Mouse (Mus musculus) duodenum, adult 2 months (tissue): ENCODE data around the gene Cspg5. TPM values are rescaled to one million over a fixed set of nuclear protein-coding genes. Genes with fewer than 3 reads are reported as not detected.

Experiments used
- polyA plus RNA-seq: library from polyadenylated mRNA; depleted of rRNA; stranded (reverse); fragments of >200 nt; gene quantifications from 2 replicates; pipeline ENCODE4 v1.2.3, GENCODE M21; 2012; ENCODE audit warnings: low replicate concordance; rRNA removed

Cspg5 gene
- 0.24 and 0.26 TPM in 2 replicates for polyA plus RNA-seq

DNA sequence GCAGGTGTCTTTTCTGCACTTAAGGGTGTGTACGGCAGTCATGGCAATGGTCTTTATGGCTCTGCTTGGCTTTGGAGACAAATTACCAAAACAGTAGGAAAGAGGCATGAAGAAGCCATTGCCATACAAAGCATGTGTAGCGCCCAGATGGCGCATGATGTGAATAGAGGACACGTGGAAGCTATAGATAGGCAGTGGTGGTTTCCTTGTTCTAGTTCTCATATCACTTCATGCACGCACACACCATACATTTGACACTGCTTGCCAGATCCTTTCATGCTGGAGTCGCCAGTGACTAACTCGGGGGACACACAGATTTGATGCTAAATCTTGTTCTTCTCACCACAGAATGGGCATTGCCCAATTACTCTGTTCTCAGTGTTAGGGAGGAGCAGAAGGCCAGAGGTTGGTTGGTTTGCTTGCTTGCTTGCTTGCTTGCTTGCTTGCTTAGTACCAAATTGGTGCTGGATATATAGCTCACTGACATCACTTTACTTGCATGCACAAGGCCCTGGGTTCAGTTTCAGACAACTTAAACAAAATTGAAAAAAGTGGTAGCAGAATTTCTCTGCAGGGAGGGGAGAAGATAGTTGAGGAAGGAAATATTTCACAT, at the start of gene Cspg5:
Gene Cspg5, plus strand, starts transcription at position 563 of the 613 bp plus-strand sequence.

GRCm38 (mm10) chr9:110304969-110305651, 61.5 kb downstream of the Cspg5 start, which contains the start of gene Elp6:
Gene Elp6, plus strand, starts transcription at chr9:110305173.

Other genes starting within 250 kb of the Cspg5 start
- 8.1 and 11.8 TPM in 2 replicates for gene Smarcc1, start 126.1 kb upstream of the Cspg5 start, polyA plus RNA-seq
- gene Dhx30, start 126.0 kb upstream of the Cspg5 start, polyA plus RNA-seq, result 29.1 and 36.5 TPM in 2 replicates
- gene Elp6, start 61.4 kb downstream of the Cspg5 start, polyA plus RNA-seq, result 4.6 and 6.5 TPM in 2 replicates
- 27.0 and 31.7 TPM in 2 replicates for gene Scap, start 89.5 kb downstream of the Cspg5 start, polyA plus RNA-seq
- gene Ptpn23, start 164.4 kb downstream of the Cspg5 start, polyA plus RNA-seq, result 39.1 and 41.0 TPM in 2 replicates
- gene Ngp, start 176.0 kb downstream of the Cspg5 start, polyA plus RNA-seq, result not detected in 2 replicates
- 9.8 and 10.6 TPM in 2 replicates for gene Klhl18, start 232.9 kb downstream of the Cspg5 start, polyA plus RNA-seq
- gene Kif9, start 233.2 kb downstream of the Cspg5 start, polyA plus RNA-seq, result 0.05 and 0.74 TPM in 2 replicates